Mouse (Mus musculus): ENCODE measurements around the gene Elmo2.
A peak's percentile ranks its signal among the peaks of the same experiment; 100 is the strongest.

The Elmo2 gene

DNA sequence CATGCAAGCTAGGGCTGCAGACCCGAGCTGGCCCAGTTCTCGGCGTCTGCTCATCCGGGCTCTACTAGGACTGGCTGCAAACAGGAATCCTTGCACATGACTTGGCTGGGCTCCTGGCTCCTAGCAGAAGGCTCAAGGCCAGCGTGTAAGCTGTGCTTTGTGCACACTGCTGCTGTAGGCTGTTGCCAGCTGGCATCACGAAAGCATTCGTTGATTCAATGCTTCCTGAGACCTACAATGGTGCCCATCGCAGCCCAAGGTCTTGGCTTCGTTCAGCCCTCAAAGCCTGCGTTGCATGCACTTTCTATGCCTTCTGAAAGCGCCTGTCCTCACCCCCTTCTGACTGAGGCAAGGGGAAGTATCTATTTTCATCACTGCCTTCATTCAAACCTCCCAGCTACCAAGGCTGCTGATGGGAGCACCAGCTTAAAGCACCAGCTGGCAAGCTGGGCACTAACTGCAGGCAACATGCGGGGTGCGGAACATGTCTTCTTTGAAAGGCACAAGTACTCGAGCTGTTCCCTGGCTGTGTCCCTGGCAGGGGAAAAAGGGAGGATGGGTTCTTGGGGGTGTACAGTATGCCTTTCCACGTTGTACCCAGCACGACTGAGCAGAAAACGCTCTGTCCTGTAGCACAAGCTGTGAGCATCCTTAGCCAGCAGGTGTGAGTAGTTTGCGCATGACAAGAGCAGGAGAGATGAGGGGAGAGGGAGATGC is 37.8 kb downstream of the Elmo2 start:
- DNase-seq, result no peak

DNA sequence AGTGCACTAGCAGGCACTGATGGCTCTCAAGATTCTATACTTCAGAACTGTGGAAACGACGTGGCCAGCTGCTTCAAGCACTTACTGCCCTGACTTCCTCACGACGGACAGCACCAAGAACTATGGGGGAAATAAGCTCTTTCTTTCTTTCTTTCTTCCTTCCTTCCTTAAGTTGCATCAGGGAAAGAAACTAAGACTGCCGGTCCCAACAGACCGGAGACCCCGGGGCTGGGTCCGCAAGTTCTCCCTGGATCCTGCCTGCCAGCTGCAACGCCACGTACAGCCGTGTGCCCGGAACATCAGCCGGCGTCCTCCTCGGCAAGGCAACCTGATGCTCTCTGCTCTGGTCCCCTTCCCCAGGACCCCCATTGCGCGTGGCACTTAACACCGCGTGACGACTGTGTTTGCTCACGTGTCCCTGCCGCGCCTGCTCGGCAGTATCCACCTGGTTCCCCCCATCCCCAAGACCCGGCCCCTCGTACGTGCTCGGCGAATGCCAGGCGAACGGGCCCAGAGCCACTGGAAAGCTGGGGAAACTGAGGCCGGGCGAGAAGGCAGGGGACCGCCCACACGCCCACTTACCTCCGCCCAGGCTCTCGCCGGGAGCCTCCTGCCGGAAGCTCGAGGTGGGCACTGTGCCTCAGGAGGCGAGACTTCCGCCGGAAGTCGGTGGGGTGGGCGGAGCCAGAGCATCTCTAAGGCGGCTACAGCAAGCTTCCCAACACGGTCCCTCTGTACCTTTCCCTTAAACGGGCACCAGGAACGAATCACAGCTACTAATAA is 38.9 kb downstream of the Elmo2 start, which contains the start of gene Slc35c2:
Gene Slc35c2 (minus strand): TSS at position 668 of the 783 bp plus-strand sequence.
- peak; percentile 91 to 92 for DNase-seq

GRCm38 (mm10) chr2:165286361-165287201 is 39.7 kb downstream of the Elmo2 start:
- peak; percentile 57 to 61 for DNase-seq

- DNase-seq, result peak; percentile 74 to 76
Measured at GRCm38 (mm10) chr2:165285621-165286020, 40.7 kb downstream of the Elmo2 start.

DNA sequence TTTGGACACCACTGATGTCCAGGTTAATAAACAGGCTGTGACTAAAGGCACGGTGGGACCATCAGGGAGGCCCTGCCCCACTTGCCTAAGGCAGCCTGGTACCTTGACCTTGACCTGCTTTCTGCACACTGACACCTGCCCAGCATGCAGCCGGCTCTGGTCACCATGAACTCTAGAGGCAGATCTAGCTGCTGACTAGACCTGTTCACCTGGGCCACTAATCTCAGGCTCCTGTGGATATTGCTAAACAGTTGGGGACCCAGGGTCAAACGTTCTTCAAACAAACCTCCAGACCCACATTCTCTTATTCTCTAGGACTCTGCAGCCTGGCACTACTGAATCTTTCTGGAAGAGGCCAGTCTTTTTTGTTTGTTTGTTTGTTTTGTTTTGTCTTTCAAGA is 41.2 kb downstream of the Elmo2 start:
- no peak for DNase-seq

DNA sequence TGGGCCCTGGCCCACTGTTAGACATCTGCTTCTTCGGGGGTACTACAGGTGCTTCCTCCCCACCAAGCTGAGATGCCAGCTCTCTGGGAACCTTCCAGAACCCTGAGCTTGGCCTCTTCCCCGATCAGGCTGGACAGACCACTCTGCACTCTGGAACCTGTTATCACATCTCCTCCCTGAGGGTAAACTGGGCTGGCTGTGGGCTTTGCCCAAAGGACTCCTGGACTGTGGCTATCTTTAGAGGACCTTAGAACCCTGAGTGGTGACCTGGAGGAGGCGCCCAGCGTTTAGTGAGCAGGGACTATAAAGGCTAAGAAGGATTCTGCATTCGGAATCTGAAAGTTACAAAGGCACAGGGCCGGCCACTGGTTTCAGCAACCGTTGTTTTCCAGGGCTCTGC is 41.9 kb downstream of the Elmo2 start:
- no peak for DNase-seq

- DNase-seq, result no peak
Measured at GRCm38 (mm10) chr2:165283644-165284043, 42.6 kb downstream of the Elmo2 start.

GRCm38 (mm10) chr2:165281779-165282311 is 44.4 kb downstream of the Elmo2 start:
- DNase-seq, result no peak

- no peak for DNase-seq
Measured at GRCm38 (mm10) chr2:165279351-165279750, 46.9 kb downstream of the Elmo2 start.

DNA sequence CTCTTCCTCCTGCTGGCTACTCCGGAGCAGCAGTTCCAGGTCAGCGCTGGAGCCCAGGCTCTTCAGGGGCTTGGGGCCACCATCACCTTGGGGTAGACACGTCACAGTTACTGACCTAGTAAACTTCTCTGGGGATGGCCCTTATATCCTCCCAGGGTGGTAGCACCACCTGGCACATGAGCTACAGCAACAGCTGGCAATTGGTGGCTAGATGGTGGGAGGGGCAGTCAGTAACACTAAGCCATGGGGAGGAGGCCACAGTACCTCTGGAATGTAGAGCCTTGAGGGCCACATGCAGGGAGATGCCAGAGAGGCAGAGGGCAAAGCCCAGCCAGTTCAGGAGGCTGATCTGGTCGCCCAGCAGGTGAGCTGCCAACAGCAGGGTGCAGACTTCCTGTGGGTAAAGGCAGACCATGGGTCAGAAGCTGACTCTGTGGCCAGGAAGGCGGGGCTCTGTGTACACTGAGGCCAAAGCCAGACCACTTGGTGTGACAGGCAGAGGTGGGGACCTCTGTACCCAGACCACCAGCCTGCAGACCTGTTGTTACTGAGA is 49.0 kb downstream of the Elmo2 start:
- DNase-seq, result no peak

GRCm38 (mm10) chr2:165275824-165276223 is 50.5 kb downstream of the Elmo2 start:
- peak; percentile 60 for DNase-seq

DNA sequence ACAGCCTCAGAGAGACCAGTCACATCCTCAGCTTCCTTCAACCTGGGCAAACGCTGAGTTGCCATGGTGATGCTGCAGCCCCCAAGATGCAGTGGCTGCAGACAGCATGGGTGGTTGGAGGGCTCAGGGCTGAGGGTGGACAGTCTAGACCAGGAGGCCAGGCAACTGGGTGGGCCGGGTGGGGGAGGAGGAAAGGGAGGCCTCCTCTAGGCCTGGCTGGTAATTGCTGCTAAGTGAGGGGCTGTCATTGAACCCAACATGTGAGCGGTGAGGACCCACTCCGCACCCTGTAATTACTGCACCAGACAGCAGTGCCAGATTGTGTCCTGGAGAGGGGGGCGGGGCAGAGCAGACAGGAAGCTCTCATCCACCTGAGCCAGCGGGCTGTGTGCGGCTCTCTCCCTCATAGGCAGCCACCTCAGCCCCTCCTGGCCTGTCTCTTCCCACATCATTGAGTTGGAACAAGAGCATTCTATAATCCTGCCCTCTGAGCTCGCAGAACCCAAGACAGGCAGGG is 51.1 kb downstream of the Elmo2 start:
- no peak for DNase-seq

DNA sequence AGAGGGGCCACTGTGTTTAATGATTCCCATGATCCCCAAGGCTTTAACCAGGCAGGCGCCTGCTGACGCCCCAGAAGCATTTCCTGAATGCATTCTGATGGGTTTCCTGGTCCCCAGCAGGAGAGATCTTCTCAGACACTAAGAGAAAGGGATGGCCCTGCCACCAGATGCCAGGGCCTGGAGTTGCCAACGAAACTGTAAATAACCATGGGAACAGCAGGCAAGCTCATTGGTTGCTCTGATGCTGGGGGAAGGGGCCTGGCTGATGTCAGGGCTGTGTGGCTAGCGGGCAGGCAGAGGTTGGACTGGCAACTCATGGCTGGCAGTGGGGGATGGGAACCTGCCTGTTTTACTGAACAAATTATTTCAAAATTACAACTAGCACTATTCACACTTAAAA is 52.7 kb downstream of the Elmo2 start:
- no peak for DNase-seq

DNA sequence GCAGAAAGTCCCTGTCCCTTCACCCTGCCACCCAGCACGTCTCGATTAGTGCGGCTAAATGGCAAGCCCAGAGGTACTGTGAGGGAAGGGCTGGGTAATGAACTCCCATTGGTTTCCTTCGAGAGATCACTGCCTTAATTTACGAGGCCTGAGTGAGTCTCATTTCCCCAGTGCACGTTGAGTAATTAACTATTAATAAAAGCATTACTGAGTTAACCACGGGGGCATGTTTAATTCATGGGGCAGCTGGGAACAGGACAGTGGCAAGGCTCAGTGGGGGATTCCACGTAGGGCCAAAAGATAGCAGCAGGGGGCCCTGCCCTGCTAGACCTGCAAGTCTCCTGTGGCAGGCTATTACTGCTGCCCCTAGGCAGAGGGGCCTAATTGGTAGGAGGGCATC is 55.0 kb downstream of the Elmo2 start:
- no peak for DNase-seq

GRCm38 (mm10) chr2:165270858-165271257 is 55.4 kb downstream of the Elmo2 start:
- DNase-seq, result peak; percentile 8

DNA sequence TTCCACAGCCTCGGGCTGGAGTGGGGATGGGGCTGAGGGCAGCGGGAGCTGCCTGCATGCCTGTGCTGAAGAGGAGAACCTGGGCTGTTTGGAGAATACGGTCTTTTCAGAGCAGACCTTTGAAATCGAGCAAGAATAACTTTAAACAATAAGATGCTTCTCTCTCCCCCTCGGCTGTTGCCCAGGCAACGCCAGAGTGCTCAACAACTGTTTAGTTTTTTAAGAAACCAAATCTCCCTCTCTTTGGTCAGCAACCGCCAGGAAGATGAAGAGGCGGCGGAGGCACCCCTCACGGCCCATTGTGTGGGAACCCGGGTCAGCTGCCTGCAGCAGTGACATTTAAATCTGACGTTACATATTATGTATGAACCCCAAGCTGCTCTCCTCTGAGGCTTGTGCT is 59.5 kb downstream of the Elmo2 start:
- no peak for DNase-seq

DNA sequence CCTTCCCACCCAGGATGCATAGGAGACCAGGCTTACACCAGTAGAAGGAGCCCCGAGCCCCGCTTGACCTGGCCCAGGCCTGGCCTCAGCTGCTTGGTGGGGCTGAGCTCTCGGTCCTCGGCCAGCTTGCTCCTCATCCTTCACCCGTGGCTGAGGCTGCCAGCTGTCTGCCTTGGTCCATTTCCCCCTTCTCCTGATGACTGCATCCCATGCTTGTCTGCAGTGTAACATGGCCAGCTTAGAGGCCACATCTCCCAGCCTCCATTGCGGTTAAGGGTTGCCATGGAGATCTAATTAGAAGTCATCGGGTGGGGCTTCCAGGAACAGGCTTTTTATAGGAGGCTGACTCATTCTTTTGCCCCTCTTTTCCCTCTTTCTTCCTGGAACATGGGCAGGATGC is 62.4 kb downstream of the Elmo2 start:
- DNase-seq, result no peak

GRCm38 (mm10) chr2:165262274-165262990 is 63.8 kb downstream of the Elmo2 start:
- no peak for DNase-seq

- no peak for DNase-seq
Measured at GRCm38 (mm10) chr2:165259859-165260258, 66.4 kb downstream of the Elmo2 start.

- DNase-seq, result no peak
Measured at GRCm38 (mm10) chr2:165258321-165258720, 68.0 kb downstream of the Elmo2 start.

DNA sequence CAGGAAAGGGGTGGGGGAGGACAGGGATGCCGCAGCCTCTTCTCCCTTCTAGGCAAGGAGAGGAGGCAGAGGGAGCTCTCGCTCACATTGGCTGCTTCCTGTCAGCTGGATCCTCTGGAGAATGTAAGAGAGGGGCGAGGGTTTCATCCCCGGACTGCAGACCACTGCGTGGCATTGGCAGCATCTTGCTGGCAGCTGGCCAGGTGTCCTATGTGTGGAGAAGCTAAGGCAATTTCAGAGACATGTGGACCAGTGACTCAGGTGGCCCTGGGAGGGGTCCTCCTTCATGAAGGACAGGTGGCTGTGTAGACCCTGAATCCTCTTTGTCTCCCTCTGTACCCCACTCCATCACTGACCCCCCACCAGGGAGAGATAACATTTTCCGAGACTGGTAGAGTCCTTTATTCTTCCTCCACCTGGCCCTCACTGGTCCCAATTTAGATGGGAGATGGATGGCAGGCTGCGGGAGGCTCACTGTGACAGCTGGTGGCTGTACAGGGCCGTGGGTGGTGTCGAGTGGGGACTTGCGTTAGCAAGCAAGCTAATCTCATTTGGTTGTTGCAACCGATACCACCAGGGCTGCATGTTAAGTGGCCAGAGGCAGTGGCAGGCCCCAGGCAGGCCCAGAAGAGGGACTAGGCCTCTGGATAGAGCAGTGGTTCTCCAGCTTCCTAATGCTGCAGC is 69.0 kb downstream of the Elmo2 start:
- DNase-seq, result no peak

All from B cell, adult 2 months (primary cell).